Mouse (Mus musculus): Measurements from ENCODE around the gene Unc5a. TPM values are rescaled to one million over a fixed set of nuclear protein-coding genes. Genes with fewer than 3 reads are reported as not detected.

Gene Unc5a
- polyA plus RNA-seq, 1 experiment from 2014 or later, result 1.0 TPM

- H3K9me3 ChIP-seq (replicated peaks; ENCODE audit: control insufficient read depth, low read length), result no peaks in the 10 kb centered on the region
- H3K4me3 ChIP-seq (ENCODE audit: low read depth, low read length), result no peak overlapping the region
- no peak overlapping the region for H3K27ac ChIP-seq (replicated peaks; ENCODE audit: low read depth, low read length)
- H3K9ac ChIP-seq (replicated peaks; ENCODE audit: low read length), result no peak overlapping the region
- H3K27me3 ChIP-seq (ENCODE audit: control insufficient read depth, insufficient read depth, low read length), result no peaks in the 10 kb centered on the region
- DNase-seq (ENCODE audit: low spot score) (no peak), ATAC-seq (replicated peaks; ENCODE audit: insufficient number of reproducible peaks, low FRiP score, low TSS enrichment, low read depth) (no peak)
- H3K36me3 ChIP-seq (replicated peaks; ENCODE audit: control insufficient read depth, insufficient read depth, low read depth, low read length), result no peaks in the 10 kb centered on the region
- H3K4me1 ChIP-seq (ENCODE audit: control insufficient read depth, insufficient read depth, low read length), result no peaks in the 10 kb centered on the region
- H3K4me2 ChIP-seq (ENCODE audit: low read depth, low read length), result no peak overlapping the region
- 97% methylated on average over 2 of the region's 2 CpGs for WGBS
Measured at GRCm38 (mm10) chr13:55040016-55040415, 90.8 kb downstream of the Unc5a start.

- no peaks in the 10 kb centered on the region for H3K27me3 ChIP-seq (ENCODE audit: control insufficient read depth, insufficient read depth, low read length)
- WGBS, result 77% methylated on average over 3 of the region's 3 CpGs
- ATAC-seq (replicated peaks; ENCODE audit: insufficient number of reproducible peaks, low FRiP score, low TSS enrichment, low read depth) (no peak), DNase-seq (ENCODE audit: low spot score) (no peak)
- H3K4me2 ChIP-seq (ENCODE audit: low read depth, low read length), result no peak overlapping the region
- H3K9ac ChIP-seq (replicated peaks; ENCODE audit: low read length), result no peak overlapping the region
- H3K27ac ChIP-seq (replicated peaks; ENCODE audit: low read depth, low read length), result no peak overlapping the region
- H3K4me1 ChIP-seq (ENCODE audit: control insufficient read depth, insufficient read depth, low read length), result no peaks in the 10 kb centered on the region
- H3K9me3 ChIP-seq (replicated peaks; ENCODE audit: control insufficient read depth, low read length), result no peaks in the 10 kb centered on the region
- no peak overlapping the region for H3K4me3 ChIP-seq (ENCODE audit: low read depth, low read length)
- H3K36me3 ChIP-seq (replicated peaks; ENCODE audit: control insufficient read depth, insufficient read depth, low read depth, low read length), result no peaks in the 10 kb centered on the region
Measured at GRCm38 (mm10) chr13:55047706-55048105, 98.5 kb downstream of the Unc5a start.

Other genes with a start within 250 kb of the Unc5a start
- not detected in 2 replicates for gene Cdhr2, start 247.9 kb upstream of the Unc5a start, polyA plus RNA-seq (2014; fragmentation: Nextera tagmentation; extraction: Ambion mirVana)
- 3.0 and 3.4 TPM in 2 replicates for gene Gprin1, start 199.5 kb upstream of the Unc5a start, polyA plus RNA-seq (2014; fragmentation: Nextera tagmentation; extraction: Ambion mirVana)
- gene Sncb, start 182.8 kb upstream of the Unc5a start, polyA plus RNA-seq (2014; fragmentation: Nextera tagmentation; extraction: Ambion mirVana), result 0.36 and 0.46 TPM in 2 replicates
- gene Eif4e1b, start 165.4 kb upstream of the Unc5a start, polyA plus RNA-seq (2014; fragmentation: Nextera tagmentation; extraction: Ambion mirVana), result not detected in 2 replicates
- gene Tspan17, start 160.0 kb upstream of the Unc5a start, polyA plus RNA-seq (2014; fragmentation: Nextera tagmentation; extraction: Ambion mirVana), result 6.7 and 8.5 TPM in 2 replicates
- gene Hk3, start 72.0 kb downstream of the Unc5a start, polyA plus RNA-seq (2014; fragmentation: Nextera tagmentation; extraction: Ambion mirVana), result 0.22 and 0.47 TPM in 2 replicates
- 26.2 and 35.1 TPM in 2 replicates for gene Uimc1, start 150.9 kb downstream of the Unc5a start, polyA plus RNA-seq (2014; fragmentation: Nextera tagmentation; extraction: Ambion mirVana)
- 19.0 and 19.6 TPM in 2 replicates for gene Zfp346, start 155.9 kb downstream of the Unc5a start, polyA plus RNA-seq (2014; fragmentation: Nextera tagmentation; extraction: Ambion mirVana)
- not detected in 2 replicates for gene Gm17617, start 184.1 kb downstream of the Unc5a start, polyA plus RNA-seq (2014; fragmentation: Nextera tagmentation; extraction: Ambion mirVana)
- 1.4 and 1.6 TPM in 2 replicates for gene Fgfr4, start 203.2 kb downstream of the Unc5a start, polyA plus RNA-seq (2014; fragmentation: Nextera tagmentation; extraction: Ambion mirVana)

Data from embryonic facial prominence, embryonic 11.5 days (tissue).